Mouse (Mus musculus): ENCODE data around the gene Vsig4. TPM values are rescaled to one million over a fixed set of nuclear protein-coding genes. Genes with fewer than 3 reads are reported as not detected.
"Not testable (repeated sequence)": the region's sequence is repeated elsewhere in the genome, so short reads cannot be mapped to it uniquely, and the experiment has no call there.

The Vsig4 gene
- not detected in 2 replicates for polyA plus RNA-seq (2015; fragmentation: Nextera tagmentation; extraction: Ambion mirVana)

DNA sequence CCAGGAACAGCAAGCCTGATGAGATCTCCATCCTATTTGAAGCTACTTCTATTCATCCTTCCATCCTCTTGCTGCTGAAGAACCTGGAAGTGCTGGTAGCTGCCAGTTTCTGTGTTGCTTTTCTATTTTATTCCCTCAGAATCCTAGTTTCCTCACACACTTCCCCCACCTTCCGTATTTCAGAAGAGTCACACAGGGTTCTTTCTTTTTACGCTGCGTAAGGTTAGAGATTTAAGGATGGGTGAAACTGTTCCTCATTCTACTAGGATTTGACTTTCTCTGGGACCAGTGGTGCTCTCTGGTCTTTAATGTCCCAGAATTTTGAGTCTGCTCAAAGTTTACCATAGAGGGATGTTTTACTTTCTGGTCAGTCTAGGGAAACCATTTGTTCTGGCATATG is at the start of gene Vsig4:
Vsig4 (minus strand) TSS at position 101 of the 400 bp plus-strand sequence.
- no peaks in the 10 kb centered on the region for H3K9me3 ChIP-seq (replicated peaks)
- no peak for ATAC-seq (ENCODE audit: insufficient number of reproducible peaks, low FRiP score, low TSS enrichment, low read depth)
- H3K27ac ChIP-seq (replicated peaks) = no peak within 1 kb of the TSS
- H3K27me3 ChIP-seq = no peaks in the 10 kb centered on the region
- WGBS = 94% methylated on average over 3 of the region's 3 CpGs
- H3K36me3 ChIP-seq = no peaks in the 10 kb centered on the region
- no peaks in the 10 kb centered on the region for H3K4me1 ChIP-seq
- no peak within 1 kb of the TSS for H3K4me3 ChIP-seq (replicated peaks)
- no peak within 1 kb of the TSS for H3K9ac ChIP-seq
- no peak within 1 kb of the TSS for H3K4me2 ChIP-seq (replicated peaks)

DNA sequence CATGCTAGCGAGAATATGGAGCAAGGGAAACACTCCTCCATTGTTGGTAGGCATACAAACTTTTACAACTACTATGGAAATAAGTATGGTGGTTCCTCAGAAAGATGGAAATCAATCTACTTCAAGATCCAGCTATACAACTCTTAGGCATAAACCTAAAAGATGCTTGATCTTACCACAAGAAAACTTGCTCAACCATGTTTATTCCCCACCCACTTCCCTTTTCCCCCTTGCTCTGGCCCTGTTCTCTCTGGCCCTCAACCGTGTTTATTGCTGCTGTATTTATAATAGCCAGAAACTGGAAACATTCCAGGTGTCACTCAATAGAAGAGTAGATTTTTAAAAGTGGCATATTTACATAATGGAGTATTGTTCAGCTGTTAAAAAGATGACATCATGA is 45.9 kb upstream of the Vsig4 start:
- no peak overlapping the region for H3K27ac ChIP-seq (replicated peaks)
- no peaks in the 10 kb centered on the region for H3K4me1 ChIP-seq
- H3K4me2 ChIP-seq (replicated peaks) = no peak overlapping the region
- no peak for ATAC-seq (ENCODE audit: insufficient number of reproducible peaks, low FRiP score, low TSS enrichment, low read depth)
- no peaks in the 10 kb centered on the region for H3K36me3 ChIP-seq
- H3K9ac ChIP-seq = no peak overlapping the region
- H3K27me3 ChIP-seq = no peaks in the 10 kb centered on the region
- no peaks in the 10 kb centered on the region for H3K9me3 ChIP-seq (replicated peaks)
- 55% methylated on average over 2 of the region's 2 CpGs for WGBS
- no peak overlapping the region for H3K4me3 ChIP-seq (replicated peaks)

DNA sequence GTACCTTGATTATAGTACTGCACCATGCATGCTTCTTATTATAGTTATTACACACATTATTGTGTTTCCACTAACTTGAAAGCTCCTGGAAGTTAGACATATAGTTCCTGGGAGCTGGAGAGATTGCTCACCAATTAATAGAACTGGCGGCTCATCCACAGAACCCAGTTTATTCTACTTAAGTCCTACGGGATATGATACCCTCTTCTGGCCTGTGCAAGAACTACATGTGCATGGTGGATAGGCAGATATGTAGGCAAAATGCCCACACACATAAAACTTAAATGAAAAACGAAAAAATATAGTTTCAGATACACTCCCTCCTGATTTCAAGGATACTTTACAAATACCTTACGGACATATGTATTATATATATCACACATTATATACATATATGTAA is 36.5 kb upstream of the Vsig4 start:
- H3K27me3 ChIP-seq = no peaks in the 10 kb centered on the region
- no peaks in the 10 kb centered on the region for H3K4me1 ChIP-seq
- H3K4me3 ChIP-seq (replicated peaks) = no peak overlapping the region
- no peak overlapping the region for H3K4me2 ChIP-seq (replicated peaks)
- H3K27ac ChIP-seq (replicated peaks) = no peak overlapping the region
- ATAC-seq (ENCODE audit: insufficient number of reproducible peaks, low FRiP score, low TSS enrichment, low read depth) = no peak
- H3K9ac ChIP-seq = no peak overlapping the region
- H3K36me3 ChIP-seq = no peaks in the 10 kb centered on the region
- WGBS = 53% methylated on average over 4 of the region's 4 CpGs
- H3K9me3 ChIP-seq (replicated peaks) = no peaks in the 10 kb centered on the region

DNA sequence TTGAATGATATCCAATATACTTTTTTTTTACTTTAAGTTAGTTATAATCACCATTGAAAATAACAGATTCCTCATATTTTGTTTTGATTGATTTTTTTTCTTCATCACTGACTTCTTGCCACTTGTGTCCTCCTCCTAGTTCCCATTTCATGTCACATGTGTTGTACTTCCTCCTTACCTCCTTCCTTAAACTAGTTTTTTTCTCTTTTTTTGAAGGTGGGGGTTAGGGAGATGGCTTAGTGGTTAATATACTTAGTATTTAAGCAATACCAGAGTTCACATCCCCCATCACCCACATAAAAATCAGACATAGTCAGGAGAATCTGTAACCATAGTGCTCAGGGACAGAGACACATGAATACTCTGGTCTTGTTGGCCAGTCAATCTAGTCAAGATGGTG is 36.7 kb downstream of the Vsig4 start:
- no peak overlapping the region for H3K9ac ChIP-seq
- no peaks in the 10 kb centered on the region for H3K4me1 ChIP-seq
- no peak overlapping the region for H3K27ac ChIP-seq (replicated peaks)
- no peak overlapping the region for H3K4me2 ChIP-seq (replicated peaks)
- ATAC-seq (ENCODE audit: insufficient number of reproducible peaks, low FRiP score, low TSS enrichment, low read depth) = no peak
- H3K27me3 ChIP-seq = no peaks in the 10 kb centered on the region
- no peak overlapping the region for H3K4me3 ChIP-seq (replicated peaks)
- no peaks in the 10 kb centered on the region for H3K9me3 ChIP-seq (replicated peaks)
- no peaks in the 10 kb centered on the region for H3K36me3 ChIP-seq

DNA sequence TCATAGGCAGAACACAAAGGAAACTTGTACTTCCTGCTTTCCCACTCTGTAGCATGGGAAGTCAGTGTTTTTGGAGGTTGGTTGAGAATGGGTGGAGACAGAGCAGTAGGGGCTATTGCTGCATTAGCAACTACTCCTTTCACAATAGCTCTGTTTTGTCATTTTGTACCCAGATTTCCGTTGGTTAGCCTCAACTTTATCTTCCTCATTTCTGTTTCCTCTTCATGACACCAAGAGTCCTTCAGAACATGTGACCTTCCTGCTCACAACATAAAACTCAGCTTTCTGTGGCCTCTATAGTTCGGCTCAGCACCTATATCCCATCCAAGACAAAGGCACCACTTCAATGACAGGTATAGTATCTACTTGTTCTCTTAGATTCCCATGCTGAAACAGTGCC is 53.6 kb downstream of the Vsig4 start:
- Histone ChIP-seq H3K4me1 (no peaks in the 10 kb centered on the region), H3K9ac (no peak overlapping the region), H3K27me3 (no peaks in the 10 kb centered on the region), H3K4me2 (replicated peaks) (no peak overlapping the region), H3K9me3 (replicated peaks) (no peaks in the 10 kb centered on the region), H3K4me3 (replicated peaks) (no peak overlapping the region), H3K27ac (replicated peaks) (no peak overlapping the region), H3K36me3 (no peaks in the 10 kb centered on the region)
- ATAC-seq (ENCODE audit: insufficient number of reproducible peaks, low FRiP score, low TSS enrichment, low read depth) = no peak
- 66% methylated on average over 2 of the region's 2 CpGs for WGBS

DNA sequence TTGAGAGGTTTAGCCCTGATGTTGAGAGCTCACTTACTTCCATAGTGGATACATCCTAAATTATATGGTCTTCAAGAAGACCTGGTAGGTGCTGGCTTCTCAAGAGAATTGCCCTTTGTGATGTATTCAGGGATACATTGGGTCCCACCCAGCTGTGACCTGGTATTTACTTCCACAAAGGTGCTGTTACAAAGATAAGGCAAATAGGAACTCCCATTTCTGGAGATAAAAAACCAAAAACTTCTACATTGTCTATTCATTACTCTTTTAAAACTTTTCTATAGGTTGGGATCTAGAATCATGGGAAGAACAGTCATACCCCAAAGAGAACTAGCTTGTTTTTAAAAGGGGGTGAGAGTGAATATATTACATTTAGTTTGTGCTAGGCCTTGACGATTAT is 54.2 kb downstream of the Vsig4 start:
- Histone ChIP-seq H3K27ac (replicated peaks) (no peak overlapping the region), H3K4me1 (no peaks in the 10 kb centered on the region), H3K36me3 (no peaks in the 10 kb centered on the region), H3K9ac (no peak overlapping the region), H3K9me3 (replicated peaks) (no peaks in the 10 kb centered on the region), H3K4me2 (replicated peaks) (no peak overlapping the region), H3K27me3 (no peaks in the 10 kb centered on the region), H3K4me3 (replicated peaks) (no peak overlapping the region)
- ATAC-seq (ENCODE audit: insufficient number of reproducible peaks, low FRiP score, low TSS enrichment, low read depth) = no peak
- 92% methylated on average over 1 of the region's 1 CpGs for WGBS

DNA sequence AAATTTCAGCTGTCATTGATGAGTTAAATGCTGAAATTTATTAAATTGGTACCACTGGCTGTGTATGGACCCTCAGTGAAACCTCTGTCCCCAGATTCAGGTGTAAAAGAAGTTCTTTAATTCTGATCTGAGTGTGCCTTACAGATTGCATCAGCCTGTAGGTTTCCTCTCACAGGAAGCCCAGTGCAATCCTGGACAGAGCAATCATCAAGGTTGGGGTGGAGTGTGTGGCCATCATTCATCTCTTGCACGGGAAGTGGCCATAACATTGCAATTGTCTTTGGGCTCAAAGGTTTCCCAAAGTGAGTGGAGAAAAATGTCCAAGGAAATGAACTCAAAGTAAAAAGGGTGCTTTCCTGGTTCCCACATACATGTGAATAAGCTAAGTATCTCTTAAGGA is 57.5 kb downstream of the Vsig4 start:
- Histone ChIP-seq H3K9ac (no peak overlapping the region), H3K36me3 (no peaks in the 10 kb centered on the region), H3K4me2 (replicated peaks) (no peak overlapping the region), H3K4me1 (no peaks in the 10 kb centered on the region), H3K4me3 (replicated peaks) (no peak overlapping the region), H3K27ac (replicated peaks) (no peak overlapping the region), H3K27me3 (no peaks in the 10 kb centered on the region), H3K9me3 (replicated peaks) (no peaks in the 10 kb centered on the region)
- ATAC-seq (ENCODE audit: insufficient number of reproducible peaks, low FRiP score, low TSS enrichment, low read depth) = no peak
- 68% methylated on average over 1 of the region's 1 CpGs for WGBS

DNA sequence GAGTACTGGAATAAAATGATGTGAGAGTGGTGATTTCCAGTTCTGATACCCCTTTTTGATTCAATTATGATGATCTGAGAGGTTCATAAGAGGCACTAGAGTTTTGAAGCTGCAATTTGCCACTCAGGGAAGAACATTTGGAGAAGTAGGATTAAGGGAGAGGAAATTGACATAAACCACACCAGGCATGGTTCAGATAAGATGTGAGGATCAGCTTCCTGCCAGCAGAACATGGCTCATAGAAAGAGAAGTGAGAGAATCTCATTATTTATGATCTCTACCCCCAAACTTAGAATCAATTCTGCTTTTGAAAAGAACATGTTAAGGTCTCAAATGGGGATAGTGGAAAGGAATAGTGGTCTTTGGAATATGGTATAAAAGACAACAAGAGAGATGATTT is 66.2 kb downstream of the Vsig4 start:
- H3K4me1 ChIP-seq = no peaks in the 10 kb centered on the region
- H3K27ac ChIP-seq (replicated peaks) = no peak overlapping the region
- no peaks in the 10 kb centered on the region for H3K36me3 ChIP-seq
- no peaks in the 10 kb centered on the region for H3K9me3 ChIP-seq (replicated peaks)
- no peak overlapping the region for H3K4me2 ChIP-seq (replicated peaks)
- H3K4me3 ChIP-seq (replicated peaks) = no peak overlapping the region
- no peak overlapping the region for H3K9ac ChIP-seq
- no peaks in the 10 kb centered on the region for H3K27me3 ChIP-seq
- no peak for ATAC-seq (ENCODE audit: insufficient number of reproducible peaks, low FRiP score, low TSS enrichment, low read depth)

DNA sequence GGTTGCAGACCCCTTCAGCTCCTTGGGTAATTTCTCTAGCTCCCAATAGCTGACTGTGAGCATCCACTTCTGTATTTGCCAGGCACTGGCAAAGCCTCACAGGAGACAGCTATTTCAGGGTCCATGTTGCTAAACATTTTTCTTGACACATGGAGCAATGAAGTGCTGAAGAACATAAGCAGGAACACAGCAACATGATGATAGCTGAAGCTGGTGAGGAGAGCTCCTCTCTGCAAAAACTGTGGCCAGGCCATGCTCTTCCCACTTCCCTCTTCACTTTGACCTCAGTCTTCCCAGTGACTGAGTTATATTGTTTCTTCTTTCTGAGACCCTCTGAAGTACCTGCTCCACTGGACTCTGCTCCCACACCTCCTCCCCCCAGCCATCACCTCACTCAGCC is 67.8 kb downstream of the Vsig4 start:
- H3K9ac ChIP-seq = no peak overlapping the region
- H3K27me3 ChIP-seq = no peaks in the 10 kb centered on the region
- no peaks in the 10 kb centered on the region for H3K9me3 ChIP-seq (replicated peaks)
- H3K4me3 ChIP-seq (replicated peaks) = no peak overlapping the region
- no peak overlapping the region for H3K27ac ChIP-seq (replicated peaks)
- H3K4me1 ChIP-seq = no peaks in the 10 kb centered on the region
- no peak overlapping the region for H3K4me2 ChIP-seq (replicated peaks)
- no peak for ATAC-seq (ENCODE audit: insufficient number of reproducible peaks, low FRiP score, low TSS enrichment, low read depth)
- H3K36me3 ChIP-seq = no peaks in the 10 kb centered on the region

DNA sequence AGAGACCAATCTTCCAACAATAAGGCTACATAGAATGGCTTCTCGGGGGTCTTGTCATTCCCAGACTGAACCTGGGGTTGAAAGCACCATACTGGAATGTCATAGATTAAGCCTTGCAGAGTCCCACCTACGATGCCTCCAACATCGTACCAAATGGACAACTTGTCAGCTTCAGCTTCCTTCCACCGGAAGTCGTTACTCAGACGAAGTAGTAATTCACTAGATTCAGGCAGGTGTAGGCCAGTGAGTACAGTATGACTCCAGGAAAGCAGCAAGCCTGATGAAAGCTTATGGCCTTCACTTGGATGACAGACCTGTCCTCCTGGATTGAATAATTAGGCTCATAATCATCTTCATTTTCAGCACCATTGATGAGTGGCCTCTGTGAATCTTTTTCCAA is 69.0 kb downstream of the Vsig4 start:
- no peak overlapping the region for H3K9ac ChIP-seq
- no peaks in the 10 kb centered on the region for H3K9me3 ChIP-seq (replicated peaks)
- no peaks in the 10 kb centered on the region for H3K4me1 ChIP-seq
- no peak for ATAC-seq (ENCODE audit: insufficient number of reproducible peaks, low FRiP score, low TSS enrichment, low read depth)
- H3K27ac ChIP-seq (replicated peaks) = no peak overlapping the region
- no peak overlapping the region for H3K4me3 ChIP-seq (replicated peaks)
- H3K4me2 ChIP-seq (replicated peaks) = no peak overlapping the region
- WGBS = 71% methylated on average over 6 of the region's 6 CpGs
- H3K36me3 ChIP-seq = no peaks in the 10 kb centered on the region
- no peaks in the 10 kb centered on the region for H3K27me3 ChIP-seq

DNA sequence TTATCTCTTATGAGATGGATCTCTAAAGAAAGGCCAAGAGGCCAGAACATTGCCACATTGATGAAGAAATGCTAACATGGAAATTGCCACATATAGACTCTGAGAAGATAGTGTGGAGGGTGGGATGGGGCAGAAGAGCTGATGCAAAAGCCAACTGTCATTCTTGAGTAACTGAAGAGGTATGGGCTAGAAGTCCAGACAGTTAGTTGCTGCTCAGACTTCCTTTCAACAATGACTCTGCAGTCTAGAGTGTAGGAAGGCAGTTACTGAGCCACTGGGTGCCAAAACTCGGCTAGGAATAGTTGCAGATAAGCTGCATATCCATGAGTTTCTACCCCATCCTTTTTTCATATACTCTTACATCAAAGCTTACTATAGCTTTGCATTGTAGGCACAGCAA is 75.2 kb downstream of the Vsig4 start:
- H3K27me3 ChIP-seq = no peaks in the 10 kb centered on the region
- ATAC-seq (ENCODE audit: insufficient number of reproducible peaks, low FRiP score, low TSS enrichment, low read depth) = no peak
- WGBS = 47% methylated on average over 1 of the region's 1 CpGs
- no peak overlapping the region for H3K4me3 ChIP-seq (replicated peaks)
- H3K4me1 ChIP-seq = no peaks in the 10 kb centered on the region
- no peaks in the 10 kb centered on the region for H3K9me3 ChIP-seq (replicated peaks)
- H3K27ac ChIP-seq (replicated peaks) = no peak overlapping the region
- H3K36me3 ChIP-seq = no peaks in the 10 kb centered on the region
- no peak overlapping the region for H3K4me2 ChIP-seq (replicated peaks)
- no peak overlapping the region for H3K9ac ChIP-seq

DNA sequence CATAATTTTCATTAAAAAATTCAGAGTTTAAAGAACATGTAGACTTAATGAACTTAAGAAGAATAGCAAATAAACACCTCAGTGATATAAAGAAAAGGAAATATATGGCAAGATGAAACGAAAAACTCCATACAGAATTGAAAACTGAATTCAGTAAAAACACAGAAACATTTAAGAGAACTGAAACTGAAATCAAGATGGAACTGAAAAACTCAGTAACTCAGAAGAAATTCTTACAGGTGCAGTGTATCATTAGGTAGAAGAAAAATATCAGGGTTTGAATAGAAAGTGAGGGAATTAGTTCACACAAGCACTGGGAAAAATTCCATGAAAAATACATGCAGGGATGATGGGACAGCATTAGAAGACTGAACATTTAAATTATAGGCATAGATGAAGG is 86.4 kb downstream of the Vsig4 start:
- Histone ChIP-seq H3K4me3 (replicated peaks) (no peak overlapping the region), H3K27ac (replicated peaks) (no peak overlapping the region)
- 40% methylated on average over 1 of the region's 1 CpGs for WGBS

DNA sequence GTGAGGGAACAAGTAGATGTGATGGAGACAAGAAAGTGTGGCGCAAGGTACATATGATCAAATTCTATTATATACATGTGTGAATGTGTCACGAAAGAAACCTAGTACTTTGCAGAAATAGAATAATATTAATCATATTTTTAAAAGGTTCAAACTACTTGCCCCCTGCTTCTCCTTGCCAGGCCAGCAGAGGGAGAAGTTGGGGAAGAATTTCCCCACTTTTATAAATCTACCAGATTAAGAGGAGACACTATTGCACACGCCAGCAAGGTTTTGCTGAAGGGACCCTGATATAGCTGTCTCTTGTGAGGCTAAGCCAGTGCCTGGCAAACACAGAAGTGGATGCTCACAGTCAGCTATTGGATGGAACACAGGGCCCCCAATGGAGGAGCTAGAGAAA is 88.1 kb downstream of the Vsig4 start:
- H3K36me3 ChIP-seq; H3K27ac ChIP-seq (replicated peaks); H3K4me2 ChIP-seq (replicated peaks); H3K4me3 ChIP-seq (replicated peaks); H3K9me3 ChIP-seq (replicated peaks); H3K27me3 ChIP-seq; ATAC-seq (ENCODE audit: insufficient number of reproducible peaks, low FRiP score, low TSS enrichment, low read depth); H3K4me1 ChIP-seq; H3K9ac ChIP-seq: not testable (repeated sequence)
- 79% methylated on average over 3 of the region's 3 CpGs for WGBS

More for the DNA sequence above, 86.4 kb downstream of the Vsig4 start:
- no peak overlapping the region for H3K4me2 ChIP-seq (replicated peaks)
- peaks cover 3% of the 10 kb centered on the region; the same call in 1 of the 2 replicates for H3K27me3 ChIP-seq
- H3K9me3 ChIP-seq (replicated peaks) = no peaks in the 10 kb centered on the region
- no peaks in the 10 kb centered on the region for H3K36me3 ChIP-seq
- no peak for ATAC-seq (ENCODE audit: insufficient number of reproducible peaks, low FRiP score, low TSS enrichment, low read depth)
- H3K9ac ChIP-seq = no peak overlapping the region
- H3K4me1 ChIP-seq = no peaks in the 10 kb centered on the region
